Mouse (Mus musculus) right cerebral cortex, postnatal 25 days (tissue): Measurements from ENCODE around the gene Cd7.

ENCODE experiments used
- DNase-seq: peaks from one replicate; pipeline ENCODE4 v3.0.0; 2022

Cd7 gene

DNA sequence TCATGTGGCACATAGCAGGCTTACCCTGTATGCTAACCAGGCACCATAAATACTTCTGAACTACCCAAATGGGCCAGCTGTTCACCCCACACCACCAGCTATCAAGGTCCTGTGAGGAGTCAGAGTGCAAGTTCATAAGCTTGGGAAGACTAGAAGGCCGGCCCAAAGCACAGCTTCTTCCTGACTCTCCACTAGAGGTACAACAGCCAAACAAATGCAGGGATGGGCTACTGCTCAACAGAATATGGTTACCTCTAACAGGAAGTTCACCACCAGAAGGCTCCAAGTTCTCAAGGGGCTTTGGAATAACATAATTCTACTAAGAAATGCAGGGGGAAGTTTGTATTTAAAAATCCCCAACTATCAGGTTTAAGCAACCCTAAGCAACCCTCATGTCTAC, 49.7 kb downstream of the Cd7 start:
- DNase-seq: no peak

DNA sequence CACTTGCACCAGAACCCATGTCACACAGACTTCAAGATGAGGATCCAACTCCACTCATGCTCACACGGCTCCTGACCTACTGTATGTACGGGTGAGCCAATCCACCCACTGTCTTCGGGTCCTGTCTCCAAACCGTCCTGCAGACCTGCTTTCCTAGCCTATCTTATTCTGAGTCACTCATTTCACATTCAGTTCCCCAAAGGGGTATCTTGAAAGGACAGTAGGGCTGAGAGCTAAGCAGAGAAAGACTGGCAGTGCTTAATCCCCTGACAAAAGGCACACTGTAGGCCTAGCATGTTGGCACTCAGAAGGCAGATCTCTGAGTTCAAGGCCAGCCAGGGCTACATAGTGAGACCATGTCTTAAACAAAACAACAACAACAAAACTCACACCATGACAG, 50.8 kb downstream of the Cd7 start:
- DNase-seq: no peak

DNA sequence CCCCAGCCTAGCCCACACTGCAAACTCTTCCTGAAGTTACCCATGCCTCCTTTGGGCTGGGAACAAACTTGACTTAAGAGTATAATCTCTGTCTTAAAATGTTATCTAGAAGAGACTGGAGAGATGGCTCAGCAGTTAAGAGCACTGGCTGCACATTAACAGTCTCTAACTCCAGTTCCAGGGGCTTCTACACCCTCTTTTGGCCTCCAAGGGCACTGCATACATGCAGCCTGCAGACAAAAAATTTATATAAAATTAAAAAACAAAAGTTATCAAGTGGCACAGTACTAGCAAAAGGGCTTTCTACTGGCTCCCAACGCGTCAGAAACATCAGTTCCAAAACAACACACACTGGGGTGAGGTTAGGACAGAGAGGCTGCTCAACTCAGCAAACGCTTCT, 51.6 kb downstream of the Cd7 start:
- DNase-seq: no peak
